Mouse (Mus musculus): ENCODE measurements around the gene Sh2d6. TPM values are rescaled to one million over a fixed set of nuclear protein-coding genes. Genes with fewer than 3 reads are reported as not detected.

Gene Sh2d6
- total RNA-seq (2021): under 1 TPM; 0.27 to 0.48 TPM
- long read RNA-seq, experiment 1, partial matches to known transcripts: 0 of 1 reads
- long read RNA-seq, experiment 1, other reads (novel, unspliced or antisense): 1 of 1 reads
- long read RNA-seq, experiment 2, partial matches to known transcripts: 1 of 1 reads
- long read RNA-seq, experiment 2, other reads (novel, unspliced or antisense): 0 of 1 reads

DNA sequence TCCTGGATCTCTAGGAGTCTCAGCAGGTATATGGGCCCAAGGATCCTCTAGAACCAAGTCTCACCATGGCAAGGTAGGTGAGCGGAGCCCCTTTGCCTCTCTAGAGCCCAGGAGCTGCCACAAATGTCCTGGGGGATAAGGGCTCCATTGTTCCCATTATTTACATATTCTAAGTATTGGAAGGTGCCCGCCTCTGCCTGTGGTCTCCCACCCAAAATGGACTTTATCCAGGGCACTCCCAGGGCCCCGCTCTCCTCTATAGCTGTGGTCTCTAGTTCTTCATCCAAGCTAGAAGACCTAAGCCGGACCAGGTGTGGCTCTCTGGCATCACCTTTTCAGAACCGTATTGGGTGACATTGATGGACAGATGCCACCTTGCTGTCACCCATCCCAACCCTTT lies at the start of gene Sh2d6:
Gene Sh2d6, minus strand, starts transcription at position 101 of the 400 bp plus-strand sequence.
- no peak for DNase-seq

DNA sequence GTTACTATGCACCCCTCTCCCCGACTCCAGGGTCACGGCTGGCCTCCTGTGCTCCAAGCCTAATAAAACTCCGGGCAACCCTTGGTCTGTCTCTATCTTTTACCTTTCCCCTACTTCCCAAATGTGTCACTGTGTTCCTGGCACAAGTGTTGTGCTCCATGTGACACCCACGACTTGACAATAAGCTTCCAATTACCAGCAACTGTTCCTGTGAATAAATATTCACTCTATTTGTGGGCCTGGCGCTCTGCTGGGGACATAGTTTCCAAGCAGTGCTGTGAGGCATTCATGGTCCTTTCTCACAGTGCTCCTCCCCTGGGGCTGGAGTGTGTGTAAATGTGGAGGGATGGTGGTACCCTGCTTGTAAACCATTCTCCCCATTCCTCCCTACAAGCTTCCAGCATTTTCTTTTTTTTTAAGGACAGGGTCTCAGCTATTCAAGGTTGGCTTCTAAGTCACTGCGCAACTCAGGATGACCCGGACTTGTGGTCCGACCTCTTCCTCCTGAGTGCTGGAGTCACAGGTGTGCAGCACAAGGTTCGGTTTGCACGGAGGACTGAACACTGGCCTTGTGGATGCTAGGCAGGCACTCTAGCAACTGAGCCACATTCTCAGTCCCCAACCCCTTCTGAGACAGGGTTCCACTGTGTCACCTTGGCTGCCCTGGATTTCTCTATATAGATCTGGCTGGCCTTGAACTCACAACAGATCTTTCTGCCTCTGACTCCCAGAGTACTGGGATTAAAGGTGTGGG lies 49.3 kb upstream of the Sh2d6 start:
- no peak for DNase-seq

DNA sequence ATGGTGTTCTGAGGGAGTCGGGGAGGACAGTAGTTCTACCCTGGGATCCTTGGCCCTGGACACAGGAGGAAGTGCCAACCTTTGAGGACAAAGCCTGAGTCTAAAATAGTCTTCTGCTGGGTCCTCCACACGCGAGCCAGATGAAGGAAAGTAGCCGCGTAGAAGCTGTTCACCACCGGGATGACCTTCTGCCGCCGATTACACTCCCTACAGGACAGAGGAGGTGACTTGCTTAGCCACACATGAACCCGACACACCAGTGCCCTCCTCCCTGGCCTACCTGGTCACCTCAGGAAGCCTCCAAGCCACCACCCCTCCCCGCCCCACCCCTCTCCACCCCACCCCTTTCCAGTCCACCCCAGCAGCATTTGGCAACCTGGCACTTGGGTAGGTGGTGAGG lies 47.2 kb upstream of the Sh2d6 start:
- DNase-seq: no peak

DNA sequence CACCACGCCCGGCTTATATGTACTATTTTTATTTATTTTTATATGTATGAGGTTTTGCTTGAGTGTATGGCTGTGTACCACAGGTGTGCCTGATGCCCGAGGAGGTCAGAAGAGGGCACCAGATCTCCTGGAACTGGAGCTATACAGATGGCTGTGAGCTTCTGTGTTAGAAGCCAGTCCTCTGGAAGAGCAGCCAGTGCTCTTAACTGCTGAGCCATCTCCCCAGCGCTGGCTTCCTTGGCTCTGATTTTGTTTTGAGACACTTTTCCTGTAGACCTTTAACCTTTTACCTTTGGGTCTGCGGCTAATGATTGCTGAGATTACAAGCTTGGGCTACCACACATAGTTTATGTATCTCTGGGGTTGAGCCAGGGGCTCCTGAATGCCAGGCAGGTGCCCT lies 46.0 kb upstream of the Sh2d6 start:
- no peak for DNase-seq

DNA sequence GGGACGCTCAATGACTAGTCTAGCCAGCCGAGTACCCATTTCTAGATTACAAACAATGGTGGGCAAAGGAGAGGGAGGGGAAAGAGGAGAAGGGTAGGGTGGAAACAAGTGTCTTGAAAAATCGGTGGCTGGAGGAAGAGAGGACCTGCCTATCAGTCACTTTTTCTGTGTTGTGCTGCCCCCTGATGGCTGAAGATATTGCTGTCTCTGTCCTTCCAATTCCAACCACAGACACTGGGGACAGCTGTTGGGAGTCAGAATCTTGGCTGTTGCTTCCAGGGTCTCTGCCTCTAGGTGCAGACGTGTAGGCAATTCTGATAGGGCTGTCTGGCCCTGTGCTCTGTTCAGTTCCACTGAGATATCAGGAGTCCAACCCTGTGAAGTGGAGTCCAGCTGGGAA lies 44.5 kb upstream of the Sh2d6 start:
- DNase-seq: peak; percentile 92

DNA sequence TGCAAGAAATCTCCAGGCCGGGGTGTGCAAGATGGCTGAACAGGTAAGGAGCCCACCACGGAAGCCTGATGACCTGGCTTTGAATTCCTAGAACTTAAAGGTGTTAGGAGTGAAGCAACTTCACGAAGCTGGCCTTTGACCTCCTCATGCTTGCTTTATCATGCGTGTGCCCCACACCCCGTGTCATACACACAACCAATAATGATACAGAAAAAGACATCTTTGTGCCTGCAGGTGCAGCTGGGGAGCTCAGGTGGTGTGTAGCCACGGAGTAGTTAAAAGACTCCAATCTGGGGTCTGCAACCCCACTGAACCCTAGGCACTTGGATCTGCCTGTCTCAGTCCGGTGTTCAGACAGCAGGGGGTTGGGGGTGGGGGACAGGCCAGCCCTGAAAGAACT lies 44.0 kb upstream of the Sh2d6 start:
- no peak for DNase-seq

DNA sequence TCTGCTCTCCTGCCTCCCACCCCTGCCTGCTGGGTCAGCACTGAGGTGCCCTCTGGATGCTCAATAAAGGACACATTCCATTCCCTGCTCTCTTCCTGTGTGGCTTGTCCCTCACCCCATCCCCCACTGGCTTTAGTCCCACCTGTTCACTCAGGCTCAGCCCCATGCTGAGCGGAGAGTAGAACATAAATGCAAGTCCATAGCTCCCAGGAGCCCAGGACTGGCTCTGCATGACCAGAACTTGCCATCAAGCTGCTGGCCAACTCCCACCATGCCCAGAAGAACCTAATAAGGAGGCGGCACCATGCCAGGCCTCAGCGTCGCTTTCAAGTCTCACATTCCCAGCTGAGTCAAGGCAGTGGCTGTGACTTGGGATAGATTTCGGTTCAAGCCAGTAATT lies 41.4 kb upstream of the Sh2d6 start:
- no peak for DNase-seq

DNA sequence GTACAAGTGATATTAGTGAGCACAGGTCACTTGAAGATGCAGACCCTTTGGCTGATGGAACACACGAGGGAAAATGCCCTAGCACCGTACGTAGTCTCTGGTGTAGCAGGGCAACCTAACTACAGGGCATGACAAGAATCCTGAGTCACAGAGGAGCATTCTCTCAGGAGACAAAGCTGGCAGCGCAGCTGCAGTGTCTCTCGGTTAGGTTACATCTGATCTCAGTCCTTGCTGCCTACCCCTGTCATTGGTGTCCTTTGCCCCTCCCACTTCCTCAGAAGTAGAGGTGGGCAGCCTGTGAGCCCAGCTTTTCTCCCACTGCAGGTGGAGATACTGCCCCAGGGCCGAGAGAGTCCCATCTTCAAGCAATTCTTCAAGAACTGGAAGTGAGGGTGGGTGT lies 41.0 kb upstream of the Sh2d6 start:
- no peak for DNase-seq

DNA sequence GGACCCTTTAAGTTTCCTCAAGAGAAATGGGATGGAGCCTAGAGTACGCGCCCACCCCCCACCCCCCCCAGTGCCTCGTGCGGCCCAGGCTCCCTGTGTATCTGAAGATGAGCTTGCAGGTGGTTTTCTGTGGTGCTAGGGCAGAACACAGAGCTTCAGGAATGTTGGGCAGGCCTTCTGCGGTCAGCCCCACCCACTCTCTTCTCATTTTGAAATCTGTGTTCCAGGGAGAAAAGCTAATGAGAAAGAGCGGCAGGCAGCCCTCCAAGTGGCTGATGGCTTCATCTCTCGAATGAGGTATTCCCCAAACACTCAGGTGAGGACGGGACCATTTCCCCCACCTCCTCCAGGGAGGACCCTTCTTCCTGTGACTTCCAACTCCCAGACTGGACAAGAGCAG lies 39.3 kb upstream of the Sh2d6 start:
- DNase-seq: no peak

DNA sequence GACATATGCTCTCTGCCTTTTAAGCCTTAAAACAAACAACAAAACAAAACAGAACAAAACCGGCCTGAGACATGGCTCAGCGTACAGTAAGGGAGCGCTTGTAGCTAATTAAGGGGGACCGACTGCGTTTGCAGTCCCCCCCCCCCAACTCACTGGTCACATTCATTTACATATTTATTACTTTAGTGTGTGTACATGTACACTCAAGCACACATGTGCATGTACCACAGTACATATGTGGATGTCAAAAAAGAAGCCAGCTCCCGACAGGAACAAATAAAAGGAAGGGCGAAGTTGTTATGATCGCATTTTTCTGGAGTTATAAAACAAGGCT lies 31.5 kb upstream of the Sh2d6 start:
- DNase-seq: no peak

DNA sequence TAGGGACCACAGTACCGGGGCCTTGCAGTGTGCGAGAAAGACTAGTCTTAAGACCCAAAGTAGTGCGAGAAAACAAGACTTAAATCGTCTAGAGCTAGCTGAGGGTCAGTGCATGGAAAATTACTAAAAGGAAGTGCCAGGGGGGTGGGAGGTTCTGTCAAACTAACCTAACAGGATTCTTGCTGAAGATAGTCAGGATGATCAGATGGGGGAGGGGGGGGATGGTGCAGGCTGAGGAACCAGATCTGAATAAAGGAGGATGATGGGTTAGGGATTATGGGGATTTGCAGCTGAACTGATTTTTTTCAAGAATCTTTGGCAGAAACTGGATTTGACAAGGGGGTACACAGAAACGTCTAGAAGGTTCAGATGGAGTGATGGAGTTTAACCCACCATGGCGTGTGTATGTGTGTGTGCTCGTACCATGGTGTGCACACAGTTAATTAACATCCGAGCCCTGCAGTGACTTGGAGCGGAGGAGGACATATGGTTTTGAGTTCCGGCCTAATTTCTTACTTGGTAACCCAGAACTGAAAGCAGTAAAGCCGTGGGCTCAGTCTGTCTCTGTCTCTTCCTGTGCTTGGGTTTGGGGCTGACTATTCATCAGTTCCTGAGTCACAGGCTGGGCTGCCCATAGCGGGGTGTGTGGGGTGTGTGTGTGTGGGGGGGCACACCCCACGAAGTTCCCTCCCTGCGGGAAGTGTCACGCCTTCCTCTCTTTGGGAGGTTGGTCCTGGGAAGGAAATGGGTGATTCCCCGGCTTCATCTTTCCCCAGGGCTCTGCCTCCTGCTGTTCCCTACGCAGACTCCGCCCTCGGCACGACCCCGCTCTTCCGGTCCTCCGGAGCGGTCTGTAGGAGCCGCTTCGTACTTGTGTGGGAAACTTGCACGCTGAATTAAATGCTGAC lies 30.9 kb upstream of the Sh2d6 start:
- peak; percentile 75 for DNase-seq

DNA sequence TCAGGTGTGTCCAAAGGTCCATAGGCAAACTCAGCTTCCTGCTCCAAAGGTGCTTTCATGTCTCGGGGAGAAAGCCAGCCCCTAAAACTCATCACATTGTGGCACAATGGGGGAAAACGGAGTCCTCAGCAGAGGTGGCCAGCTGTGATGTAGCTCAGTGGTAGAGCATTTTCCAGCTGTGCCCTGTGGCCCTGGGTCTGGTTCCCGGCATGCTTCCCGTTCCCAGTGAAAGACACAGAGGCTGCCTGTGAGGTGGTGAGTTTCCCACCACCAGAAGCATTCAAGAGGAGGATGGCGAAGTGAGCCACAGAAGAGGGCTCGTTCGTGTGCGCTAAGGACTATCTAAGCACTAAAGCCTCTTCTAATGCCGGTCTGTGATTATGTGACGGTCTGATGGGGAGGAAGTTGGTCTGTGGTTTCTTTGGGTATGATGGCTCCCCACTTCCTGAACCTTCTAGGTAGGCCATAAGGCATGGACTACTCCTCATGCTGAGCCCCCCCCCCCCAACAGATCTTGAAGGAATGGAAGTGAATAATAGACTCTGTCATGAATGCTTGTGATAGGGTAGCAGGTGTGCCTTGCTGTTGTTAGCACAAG lies 29.1 kb upstream of the Sh2d6 start:
- DNase-seq: no peak

DNA sequence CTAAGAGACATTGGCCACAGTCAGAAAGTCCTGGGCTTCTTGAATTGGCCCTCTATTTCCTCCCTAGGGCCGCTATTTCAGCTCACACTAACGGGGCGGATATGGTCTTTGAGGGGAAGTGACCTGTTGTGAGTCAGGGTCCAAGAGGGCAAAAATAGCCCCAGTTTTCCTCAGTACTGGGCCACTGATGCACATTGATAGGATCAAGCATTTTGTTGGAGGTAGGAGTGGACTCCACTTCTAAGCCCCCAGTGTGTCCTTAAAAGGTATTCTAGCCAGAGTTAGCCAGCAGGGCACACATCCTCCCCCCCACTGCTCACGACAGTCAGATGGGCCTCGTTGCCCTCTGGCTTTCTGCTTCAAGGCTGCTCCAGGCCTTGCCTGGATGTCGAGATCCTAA lies 28.5 kb upstream of the Sh2d6 start:
- no peak for DNase-seq

DNA sequence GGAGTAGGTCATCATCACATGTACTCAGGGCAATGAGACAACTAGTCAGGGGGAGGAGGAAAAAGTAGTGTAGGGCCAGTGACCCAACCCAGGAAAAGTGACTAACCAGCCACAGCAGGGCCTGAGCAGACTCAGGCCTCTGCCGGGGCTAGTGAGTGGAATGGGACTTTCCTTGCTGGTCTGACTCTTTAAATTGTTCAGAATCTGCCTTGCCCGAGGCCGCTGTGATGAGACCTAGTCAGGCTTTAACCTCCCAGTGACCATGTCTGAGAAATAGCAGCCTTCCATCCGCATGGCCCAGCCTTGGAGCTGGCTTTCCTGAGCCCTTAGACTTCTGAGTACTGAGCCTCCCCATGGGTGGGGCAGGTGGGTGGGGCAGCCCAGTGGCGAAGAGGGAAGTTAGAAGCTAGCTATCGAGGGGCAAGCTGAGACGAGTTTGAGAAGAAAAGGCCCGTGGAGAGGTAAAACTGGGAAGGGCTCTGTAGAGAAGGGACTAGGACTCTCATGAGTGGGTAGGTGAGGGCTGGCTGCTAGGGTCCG lies 27.6 kb upstream of the Sh2d6 start:
- no peak for DNase-seq

DNA sequence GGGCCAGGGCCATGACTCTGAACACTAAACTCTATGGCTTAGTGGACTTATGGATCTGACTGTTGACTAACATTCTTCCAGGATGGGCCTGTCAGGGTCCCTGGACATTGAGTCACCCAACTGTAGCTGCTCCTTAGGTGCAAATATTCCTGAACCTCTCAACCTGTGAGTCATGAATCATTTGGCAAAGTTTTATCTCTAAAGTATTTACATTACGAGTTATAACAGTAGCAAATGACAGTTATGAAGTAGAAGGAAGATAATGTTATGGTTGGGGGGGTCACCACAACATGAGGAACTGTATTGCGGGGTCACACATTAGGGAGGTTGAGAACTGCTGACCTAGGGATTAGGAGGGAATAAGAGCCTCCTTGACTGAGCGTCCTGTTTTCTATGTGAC lies 26.4 kb upstream of the Sh2d6 start:
- no peak for DNase-seq

DNA sequence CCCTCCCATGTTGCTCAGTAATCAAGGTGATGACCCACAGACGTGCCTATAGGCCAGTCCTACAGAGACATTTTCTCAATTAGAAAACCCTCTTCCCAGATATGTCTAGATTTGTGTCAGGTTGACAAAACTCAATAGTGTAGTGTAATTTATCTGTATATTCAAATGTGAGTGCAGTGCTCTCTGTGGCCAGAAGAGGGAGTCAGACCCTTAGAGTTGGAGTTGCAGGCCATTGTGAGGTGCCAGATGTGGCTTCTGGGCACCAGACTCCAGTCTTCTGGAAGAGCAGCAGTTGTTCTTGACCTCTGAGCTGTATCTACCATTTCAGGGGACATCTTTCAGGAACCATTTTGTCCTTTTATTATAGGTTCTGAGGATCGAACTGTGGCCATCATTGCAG lies 25.6 kb upstream of the Sh2d6 start:
- no peak for DNase-seq

DNA sequence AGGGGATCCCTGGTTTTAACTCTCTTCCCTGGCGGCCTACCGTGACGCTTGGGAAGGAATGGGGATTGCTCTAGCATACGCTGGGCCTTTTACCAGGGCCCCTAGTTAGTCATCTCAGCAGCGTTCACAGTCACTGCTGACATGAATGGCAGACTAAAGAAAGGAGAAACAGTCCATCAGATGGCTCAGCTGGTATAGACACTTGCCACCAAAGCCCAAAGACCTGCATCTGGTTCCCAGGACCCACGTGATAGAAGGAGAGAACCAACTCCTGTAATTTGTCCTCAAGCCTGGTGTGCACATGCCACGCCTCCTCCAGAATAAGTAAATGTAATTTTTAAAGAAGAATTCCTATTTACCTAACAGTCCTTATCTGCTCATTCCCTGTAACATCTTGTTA lies 23.9 kb upstream of the Sh2d6 start:
- no peak for DNase-seq

DNA sequence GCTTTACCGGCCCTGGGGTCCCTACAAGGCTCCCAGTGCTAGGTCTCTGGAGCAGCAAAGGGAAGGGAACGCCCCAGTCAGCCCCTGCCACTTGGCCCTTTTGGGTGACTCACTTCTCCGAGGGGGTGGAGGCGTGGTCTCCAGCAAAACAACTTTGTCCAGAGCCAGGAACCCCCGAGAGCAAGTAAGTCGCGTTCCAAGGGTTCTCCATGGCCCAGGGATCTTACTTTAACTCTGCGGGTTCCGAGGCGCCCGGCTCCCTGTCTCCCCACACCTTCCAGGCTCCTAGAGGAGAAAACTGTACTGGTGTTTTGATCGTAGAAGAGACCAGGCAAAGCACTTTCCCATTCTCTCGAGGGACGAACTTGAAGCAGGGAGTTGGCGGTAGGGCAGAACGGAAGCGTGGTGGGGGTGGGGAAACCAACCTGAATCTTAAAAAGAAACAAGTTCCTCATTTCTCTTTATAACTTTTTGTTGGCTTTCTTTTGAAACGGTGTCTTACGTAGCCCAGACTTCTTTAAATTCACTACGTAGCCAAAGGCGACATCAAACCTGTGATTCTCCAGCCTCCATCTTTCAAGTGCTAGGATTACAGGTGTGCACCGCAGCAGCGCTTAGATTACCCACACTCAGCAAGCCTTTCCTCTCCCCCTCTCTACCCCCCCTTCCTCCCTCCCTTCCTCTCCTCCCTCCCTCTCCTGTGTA lies 22.9 kb upstream of the Sh2d6 start, which contains the start of gene Capg:
Gene Capg, plus strand, starts transcription at position 109 of the 705 bp plus-strand sequence.
- DNase-seq: peak; percentile 77

DNA sequence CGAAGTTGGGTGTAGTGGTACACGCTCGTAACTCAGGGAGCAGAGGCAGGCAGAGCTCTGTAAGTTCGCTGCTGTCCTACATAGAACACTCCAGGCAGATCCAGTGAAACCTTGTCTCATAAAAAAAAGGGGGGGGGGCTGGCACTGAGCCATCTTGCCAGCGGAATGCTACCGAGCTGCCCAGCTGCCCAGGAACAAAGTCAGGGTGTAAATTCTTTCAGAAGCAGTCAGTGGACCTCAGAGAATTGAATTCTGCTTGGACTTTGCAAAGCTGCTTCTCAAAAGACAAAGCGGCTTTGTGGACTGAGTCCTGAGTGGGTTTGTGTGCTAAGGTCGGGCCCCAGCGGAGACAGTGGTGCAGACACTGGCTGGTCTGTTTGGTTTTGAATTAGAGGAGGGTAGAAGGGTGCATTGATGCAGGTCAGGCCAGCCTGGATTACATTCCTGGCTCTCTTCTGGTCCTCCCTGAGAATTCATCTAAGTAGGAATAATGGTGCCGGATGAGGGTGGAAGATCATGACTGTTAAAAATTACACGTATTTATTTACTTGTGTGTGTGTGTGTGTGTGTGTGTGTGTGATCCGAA lies 21.9 kb upstream of the Sh2d6 start:
- no peak for DNase-seq

DNA sequence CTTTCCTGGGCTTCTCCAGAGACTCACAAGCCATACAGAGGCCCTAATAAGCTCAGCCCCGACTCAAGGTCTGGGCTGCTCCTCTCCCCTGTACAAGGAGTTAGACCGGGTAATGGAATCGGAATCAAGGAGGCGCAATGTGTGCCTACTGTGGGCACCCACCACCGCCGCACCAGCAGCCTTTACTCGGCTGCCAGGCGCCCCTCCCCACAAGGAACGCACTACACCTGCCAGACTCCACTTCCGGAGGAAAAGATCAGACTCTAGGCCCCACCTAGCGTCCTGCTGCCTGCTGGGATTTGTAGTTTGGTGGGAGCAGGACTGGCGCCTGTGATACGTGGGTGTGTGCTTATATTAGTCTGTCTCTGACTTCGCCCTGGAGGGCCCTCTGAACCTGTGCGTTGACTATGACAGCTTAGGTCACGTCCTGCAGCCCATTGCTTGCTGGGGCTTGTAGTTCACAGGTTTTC lies 17.1 kb upstream of the Sh2d6 start:
- peak; percentile 87 for DNase-seq

DNA sequence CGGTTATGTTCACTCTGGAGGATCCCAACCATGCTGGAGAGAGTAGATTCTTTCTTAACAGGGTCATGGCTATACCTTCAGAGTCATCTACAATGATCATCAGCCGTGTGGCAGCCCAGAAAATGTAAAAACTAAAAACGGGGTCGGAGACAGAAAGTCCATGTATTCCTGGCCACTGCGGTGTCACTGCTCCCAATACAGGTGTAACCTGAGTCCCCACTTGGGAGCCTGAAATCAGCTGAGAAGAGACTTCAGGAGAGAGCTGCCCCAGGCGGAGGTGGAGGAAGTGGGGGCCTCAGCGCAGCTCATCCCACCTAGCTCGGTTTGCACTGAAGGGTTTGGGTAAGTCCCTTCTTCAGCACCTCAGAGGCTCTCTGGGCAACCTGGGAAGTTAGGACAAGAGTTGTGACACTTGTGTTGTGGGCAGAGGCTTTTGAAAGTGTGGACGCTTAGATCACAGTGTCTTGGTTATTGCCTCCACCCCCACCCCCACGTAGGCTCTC lies 16.5 kb upstream of the Sh2d6 start:
- DNase-seq: no peak
